Mouse (Mus musculus) myocyte (in vitro differentiated cells): ENCODE data around the gene Lzts2.

Experiments used
- MAX ChIP-seq: IDR thresholded peaks from one replicate; pipeline ENCODE4 v1.6.1; 2011; ENCODE audit warnings: low read depth, mild to moderate bottlenecking, control low read depth
- POLR2A ChIP-seq: IDR thresholded peaks from one replicate; pipeline ENCODE4 v1.6.1; 2011; ENCODE audit warnings: low read depth, mild to moderate bottlenecking, control low read depth, moderate library complexity; ENCODE audit not compliant: insufficient read length
- POLR2AphosphoS2 ChIP-seq: IDR thresholded peaks from one replicate; pipeline ENCODE4 v1.6.1; 2011; ENCODE audit warnings: low read depth, control low read depth; ENCODE audit not compliant: insufficient read length

DNA sequence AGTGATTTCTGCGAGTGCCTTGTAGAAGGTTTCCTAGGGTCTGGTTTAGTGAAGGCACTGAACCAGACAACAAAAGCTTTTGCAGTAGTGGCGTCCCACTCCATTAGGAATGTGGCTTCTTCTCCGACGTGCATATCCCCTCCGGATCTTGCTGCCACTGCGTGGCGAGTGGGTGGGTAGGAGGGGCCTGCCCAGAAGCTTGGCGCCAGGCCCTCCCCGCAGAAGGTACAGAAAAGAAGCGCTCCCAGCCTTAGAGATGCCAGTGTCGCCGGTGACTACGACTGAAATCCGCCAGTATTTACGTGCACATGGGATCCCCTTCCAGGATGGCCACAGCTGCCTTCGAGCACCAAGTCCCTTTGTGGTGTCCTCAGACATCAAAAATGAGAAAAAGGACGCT is 7.2 kb upstream of the Lzts2 start:
- TF ChIP-seq POLR2A (no peak), MAX (no peak), POLR2AphosphoS2 (no peak)
